Comparison of ENCODE assay signal across 9 mouse cellular contexts in the genomic region with DNA sequence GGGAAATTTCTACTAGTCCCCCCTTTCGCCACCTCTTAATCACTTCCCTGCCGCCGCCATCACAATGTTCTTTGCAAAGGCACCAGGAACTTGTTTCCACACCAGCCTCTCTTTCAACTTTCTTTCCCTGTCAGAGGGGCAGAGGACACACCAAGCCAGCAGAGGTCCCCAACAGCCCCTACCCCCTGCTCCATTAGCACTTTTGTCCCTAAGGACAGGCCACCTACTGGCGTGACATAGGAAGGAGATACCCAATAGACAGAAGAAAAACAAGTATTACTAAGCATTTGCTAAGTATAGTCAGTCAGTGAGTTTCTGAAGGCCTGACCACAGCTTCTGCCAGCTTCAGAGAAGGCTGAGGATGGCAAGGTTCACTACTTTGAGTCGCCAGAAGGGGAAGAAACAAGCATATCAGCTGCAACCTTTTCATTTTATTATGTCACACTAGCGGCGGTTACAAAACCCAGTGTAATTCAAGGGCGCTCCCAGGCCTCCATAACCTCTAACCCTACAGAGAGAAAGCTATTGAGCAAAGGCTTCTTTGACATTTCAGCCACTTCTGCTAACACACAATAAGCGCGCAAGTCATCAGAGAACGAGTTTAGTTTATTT.
A peak's percentile ranks its signal among the peaks of the same experiment; 100 is the strongest.
DNase-seq lines count a peak whose midpoint lies in the region; ATAC-seq and TF ChIP-seq lines count a peak whose summit lies in the region.
"Had no signal": no experiment of that assay in that cellular context is flagged by ENCODE, and none has a peak within 500 bp of the region (broad histone marks: within the 10 kb centered on the region; RNA-seq: fewer than 3 reads in every experiment).

No protein-coding gene starts in this region.

- no peaks in the 10 kb centered on the region for H3K36me3 ChIP-seq in liver, embryonic 14.5 days (replicated peaks; ENCODE audit: control insufficient read depth, insufficient read depth, low read depth)
- no peaks in the 10 kb centered on the region for H3K36me3 ChIP-seq in liver, embryonic 11.5 days (ENCODE audit: control insufficient read depth, insufficient read depth, low read length)

- H3K4me3 ChIP-seq in liver, embryonic 14.5 days (ENCODE audit: insufficient read depth in 1 of 2, low read depth in 2 of 2, low read length in 2 of 2), result no peak overlapping the region
- H3K4me3 ChIP-seq in liver, embryonic 11.5 days (ENCODE audit: low read depth, low read length), result no peak overlapping the region

- 60% methylated on average over 11 of the region's 11 CpGs for WGBS in liver, embryonic 14.5 days (ENCODE audit: insufficient replicate concordance)
- 79% methylated on average over 11 of the region's 11 CpGs for WGBS in liver, embryonic 11.5 days

- no peak overlapping the region for H3K4me2 ChIP-seq in liver, embryonic 14.5 days (ENCODE audit: low read depth)
- no peak overlapping the region for H3K4me2 ChIP-seq in liver, embryonic 11.5 days

- no peaks in the 10 kb centered on the region for H3K27me3 ChIP-seq in liver, embryonic 14.5 days (ENCODE audit: control insufficient read depth, insufficient read depth, low read length)
- H3K27me3 ChIP-seq in liver, embryonic 11.5 days (replicated peaks; ENCODE audit: control insufficient read depth, insufficient read depth, low read length), result no peaks in the 10 kb centered on the region

- H3K4me1 ChIP-seq in liver, embryonic 14.5 days (replicated peaks; ENCODE audit: control insufficient read depth in 2 of 2, insufficient read depth in 2 of 2, low read length in 1 of 2), result no peaks in the 10 kb centered on the region
- H3K4me1 ChIP-seq in liver, embryonic 11.5 days (replicated peaks; ENCODE audit: control insufficient read depth, insufficient read depth, low read length), result no peaks in the 10 kb centered on the region

- no peak overlapping the region for H3K9ac ChIP-seq in liver, embryonic 14.5 days (replicated peaks)
- no peak overlapping the region for H3K9ac ChIP-seq in liver, embryonic 11.5 days (ENCODE audit: low read depth, low read length)

- no peak for TF ChIP-seq EP300 in liver, embryonic 14.5 days (IDR thresholded peaks at IDR 0.05; ENCODE audit: low read depth)

- no peak overlapping the region for H3K27ac ChIP-seq in liver, embryonic 14.5 days
- no peak overlapping the region for H3K27ac ChIP-seq in liver, embryonic 11.5 days (ENCODE audit: low read depth, low read length)

- TF ChIP-seq CTCF in liver, embryonic 14.5 days (IDR thresholded peaks at IDR 0.05; ENCODE audit: low read depth), result peak; percentile 4; the same call in 1 of the 2 replicates

- no peaks in the 10 kb centered on the region for H3K9me3 ChIP-seq in liver, embryonic 14.5 days (ENCODE audit: control insufficient read depth, low read length)
- H3K9me3 ChIP-seq in liver, embryonic 11.5 days (ENCODE audit: control insufficient read depth, low read length), result no peaks in the 10 kb centered on the region

- ATAC-seq in liver, embryonic 14.5 days (ENCODE audit: insufficient read depth), result no peak
- no peak for ATAC-seq in liver, embryonic 11.5 days (replicated peaks; ENCODE audit: low FRiP score)

- DNase-seq in liver, embryonic 14.5 days (ENCODE audit: low read depth in 3 of 3, low spot score in 3 of 3), result peak in 1 of 3 experiments; percentile 2
- DNase-seq in liver, embryonic 11.5 days (ENCODE audit: low spot score), result no peak
- DNase-seq in adrenal gland, postnatal 36 days, result peak; percentile 23 to 42
- DNase-seq in gonadal fat pad, adult 2 months (ENCODE audit: low read depth), result peak; percentile 23
- peak; percentile 50 to 62 for DNase-seq in lung, postnatal 4 days
- DNase-seq in cerebellum, adult 18-20 months, result no peak
- DNase-seq in thymus, postnatal 14 days, result no peak
- DNase-seq in ovary, adult 18-20 months (ENCODE audit: low spot score), result no peak
- DNase-seq: gastrocnemius, postnatal 14 days had no signal

Comparison
In these comparisons a context has a peak if more than half of its experiments do, and no peak if none do; other contexts are left out.
1. DNase-seq: peak in adrenal gland, postnatal 36 days (2 of 2), gonadal fat pad, adult 2 months (single experiment) and lung, postnatal 4 days (2 of 2); none in liver, embryonic 11.5 days (single experiment), cerebellum, adult 18-20 months (0 of 2), thymus, postnatal 14 days (single experiment) and ovary, adult 18-20 months (single experiment).